Mouse (Mus musculus) ES-E14 (cell line): ENCODE data around the gene Naif1. TPM values are rescaled to one million over a fixed set of nuclear protein-coding genes. Genes with fewer than 3 reads are reported as not detected.

ENCODE experiments used
- DNase-seq: peaks from one replicate; pipeline ENCODE4 v3.0.0-alpha.2; 2013; ENCODE audit warnings: low read depth, low spot score
- H3K27ac ChIP-seq: 2 replicates; pipeline ENCODE4 v1.5.1; 2012; ENCODE audit warnings: low read depth, mild to moderate bottlenecking, low read length, moderate library complexity, mixed read lengths; ENCODE audit not compliant: poor library complexity, insufficient read depth, severe bottlenecking
- H3K36me3 ChIP-seq: 2 replicates; pipeline ENCODE4 v1.6.1; 2012; ENCODE audit warnings: mild to moderate bottlenecking, low read length, moderate library complexity, mixed read lengths; ENCODE audit not compliant: control insufficient read depth, poor library complexity, insufficient read depth, severe bottlenecking
- H3K4me1 ChIP-seq, 2 experiments: fragments of 150-350 bp in 1 of 2; sonication (generic) in 1 of 2; 2 replicates each; pipeline ENCODE4 v1.6.1; 2012; ENCODE audit warnings: low read length in 2 of 2, mild to moderate bottlenecking in 1 of 2, mixed read lengths in 1 of 2; ENCODE audit not compliant: control insufficient read depth in 2 of 2, insufficient read depth in 2 of 2, poor library complexity in 1 of 2
- H3K4me3 ChIP-seq, 2 experiments: fragments of 150-350 bp in 1 of 2; sonication (generic) in 1 of 2; 2 replicates each; pipeline ENCODE4 v1.5.1; 2012; ENCODE audit warnings: low read length in 2 of 2, low read depth in 1 of 2, mild to moderate bottlenecking in 1 of 2, mixed read lengths in 1 of 2; ENCODE audit not compliant: insufficient read depth in 1 of 2, poor library complexity in 1 of 2, severe bottlenecking in 1 of 2
- H3K9ac ChIP-seq: 2 replicates; pipeline ENCODE4 v1.6.1; 2012; ENCODE audit warnings: low read depth, mild to moderate bottlenecking, low read length, mixed read lengths; ENCODE audit not compliant: poor library complexity, insufficient read depth, severe bottlenecking
- H3K9me3 ChIP-seq: fragments of 150-350 bp; sonication (generic); 2 replicates; pipeline ENCODE4 v1.6.1; 2012; ENCODE audit warnings: low read depth, mild to moderate bottlenecking, low read length; ENCODE audit not compliant: control insufficient read depth, insufficient read depth
- CHD2 ChIP-seq: IDR thresholded peaks from 2 replicates; pipeline ENCODE4 v1.6.1; 2014; ENCODE audit warnings: mild to moderate bottlenecking, low read depth, low read length, inconsistent platforms
- HCFC1 ChIP-seq: IDR thresholded peaks from 2 replicates; pipeline ENCODE4 v1.6.1; 2012; ENCODE audit warnings: low read length, inconsistent platforms, borderline replicate concordance; ENCODE audit not compliant: insufficient read depth
- MAFK ChIP-seq: IDR thresholded peaks from 2 replicates; pipeline ENCODE4 v1.6.1; 2014; ENCODE audit warnings: mild to moderate bottlenecking, low read depth, low read length, inconsistent platforms; ENCODE audit not compliant: insufficient read depth
- ZC3H11A ChIP-seq: IDR thresholded peaks from 2 replicates; pipeline ENCODE4 v1.6.1; 2012; ENCODE audit warnings: low read depth, mild to moderate bottlenecking, inconsistent platforms, low read length, borderline replicate concordance
- ZNF384 ChIP-seq: IDR thresholded peaks from 2 replicates; pipeline ENCODE4 v1.6.1; 2012; ENCODE audit warnings: low read depth, low read length, inconsistent platforms
- in situ Hi-C, 2 experiments: fragments of 600-800 bp; cut with MboI; formaldehyde crosslinking; loops; one replicate each; pipeline ENCODE4 v1.15.1; 2025; ENCODE audit warnings: low sequenced_read_pairs in 2 of 2, inconsistent platforms in 1 of 2; ENCODE audit not compliant: unreplicated experiment in 2 of 2
- total RNA-seq: library from RNA; depleted of rRNA; stranded (reverse); fragments of 300-350 nt; gene quantifications from 2 replicates; pipeline ENCODE4 v1.2.3, GENCODE M21; 2012

Gene Naif1
- total RNA-seq, 1 experiment: 2.5 TPM

DNA sequence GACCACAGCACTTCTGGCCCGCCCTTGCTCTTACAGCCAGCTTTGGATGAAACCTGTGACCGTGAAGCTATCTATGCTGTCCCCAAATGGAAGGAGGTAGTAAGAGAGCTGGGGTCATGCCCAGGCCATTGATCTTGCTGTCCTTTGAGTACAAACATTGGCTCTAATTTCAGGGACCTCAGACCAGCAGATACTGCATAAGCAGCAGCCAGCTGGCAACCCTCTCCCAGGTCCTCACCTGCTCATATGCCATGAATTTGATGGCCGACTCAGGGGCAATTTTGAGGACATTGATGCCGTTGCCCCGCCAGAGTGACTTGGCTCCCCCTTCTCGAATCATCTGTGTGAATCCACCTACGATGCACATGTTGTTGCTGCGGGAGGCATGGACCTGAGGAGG is 32.8 kb upstream of the Naif1 start:
- H3K9me3 ChIP-seq: no peaks in the 10 kb centered on the region
- H3K27ac ChIP-seq: no peak overlapping the region
- H3K36me3 ChIP-seq: peaks cover 28% of the 10 kb centered on the region
- in situ Hi-C loops: no loop called here
- no peak overlapping the region for H3K9ac ChIP-seq
- no peaks in the 10 kb centered on the region for H3K4me1 ChIP-seq
- TF ChIP-seq CHD2 (no peak), MAFK (no peak), HCFC1 (no peak), ZC3H11A (no peak), ZNF384 (no peak)
- H3K4me3 ChIP-seq: no peak overlapping the region
- no peak for DNase-seq

DNA sequence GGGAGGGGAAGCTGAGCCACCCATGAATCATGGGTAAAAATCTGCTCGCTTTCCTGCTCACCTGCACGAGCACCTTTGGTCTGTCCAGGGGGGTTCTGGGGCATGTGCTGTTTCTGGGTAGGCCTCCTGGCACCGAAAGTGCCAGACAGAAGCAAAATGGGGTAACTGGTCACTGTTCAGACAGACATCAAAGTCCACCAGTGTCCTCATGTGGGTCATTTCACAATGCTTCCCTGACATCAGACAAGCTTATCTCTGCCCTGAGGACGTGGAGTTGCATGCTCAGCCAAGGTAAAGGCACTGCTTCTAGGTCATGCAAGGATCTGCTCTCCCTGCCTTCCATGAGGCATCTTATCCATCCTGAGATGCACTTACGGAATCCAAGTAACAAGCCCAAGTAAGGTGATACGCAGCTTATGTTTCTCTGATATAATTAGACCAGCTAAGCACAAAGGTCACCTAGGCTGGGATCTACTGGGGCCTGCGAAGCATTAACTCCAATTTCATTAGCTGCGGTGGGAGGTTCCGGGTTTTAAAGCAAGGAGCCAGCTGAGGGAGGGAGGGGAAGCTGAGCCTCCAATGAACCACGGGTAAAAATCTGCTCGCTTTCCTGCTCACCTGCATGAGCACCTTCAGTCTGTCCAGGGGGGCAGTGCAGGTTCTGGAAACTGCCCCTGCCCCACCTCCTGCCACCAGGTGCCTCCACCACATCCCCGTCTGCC is 31.7 kb upstream of the Naif1 start:
- Histone ChIP-seq H3K4me1 (peaks cover 0 to 1% of the 10 kb centered on the region in 2 experiments; a peak in 1 of 4 replicates), H3K9me3 (no peaks in the 10 kb centered on the region), H3K9ac (no peak overlapping the region), H3K27ac (no peak overlapping the region), H3K4me3 (no peak overlapping the region), H3K36me3 (peaks cover 28% of the 10 kb centered on the region)
- DNase-seq: no peak
- in situ Hi-C loops: no loop called here
- TF ChIP-seq ZNF384 (no peak), MAFK (no peak), ZC3H11A (no peak), CHD2 (no peak), HCFC1 (no peak)

DNA sequence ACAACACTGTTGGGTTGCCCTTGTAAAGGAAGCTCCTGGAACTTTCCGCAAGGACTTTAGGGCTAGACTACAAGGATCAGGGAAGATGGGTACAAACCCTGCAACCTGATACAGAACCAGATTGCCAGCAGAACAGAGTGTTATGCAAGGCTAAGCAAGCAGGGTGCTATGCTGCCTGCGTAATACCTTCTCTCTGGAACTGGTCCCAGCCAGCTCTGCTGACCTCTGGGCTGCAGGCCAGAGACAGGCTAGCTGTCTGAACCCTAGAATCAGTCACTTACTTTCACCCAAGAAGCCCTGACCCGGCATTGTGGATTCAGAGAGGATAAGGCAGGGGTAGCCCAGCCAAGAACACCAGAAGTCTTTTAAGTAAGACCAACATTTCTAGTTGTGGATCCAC is 30.9 kb upstream of the Naif1 start:
- H3K36me3 ChIP-seq: peaks cover 28% of the 10 kb centered on the region
- H3K27ac ChIP-seq: no peak overlapping the region
- no peak overlapping the region for H3K4me3 ChIP-seq
- in situ Hi-C loops: no loop called here
- DNase-seq: no peak
- H3K9me3 ChIP-seq: no peaks in the 10 kb centered on the region
- no peak overlapping the region for H3K9ac ChIP-seq
- peaks cover 0 to 4% of the 10 kb centered on the region in 2 experiments; a peak in 1 of 4 replicates for H3K4me1 ChIP-seq
- TF ChIP-seq ZNF384: no peak
- TF ChIP-seq MAFK: no peak
- TF ChIP-seq HCFC1: no peak
- no peak for TF ChIP-seq ZC3H11A
- TF ChIP-seq CHD2: no peak

DNA sequence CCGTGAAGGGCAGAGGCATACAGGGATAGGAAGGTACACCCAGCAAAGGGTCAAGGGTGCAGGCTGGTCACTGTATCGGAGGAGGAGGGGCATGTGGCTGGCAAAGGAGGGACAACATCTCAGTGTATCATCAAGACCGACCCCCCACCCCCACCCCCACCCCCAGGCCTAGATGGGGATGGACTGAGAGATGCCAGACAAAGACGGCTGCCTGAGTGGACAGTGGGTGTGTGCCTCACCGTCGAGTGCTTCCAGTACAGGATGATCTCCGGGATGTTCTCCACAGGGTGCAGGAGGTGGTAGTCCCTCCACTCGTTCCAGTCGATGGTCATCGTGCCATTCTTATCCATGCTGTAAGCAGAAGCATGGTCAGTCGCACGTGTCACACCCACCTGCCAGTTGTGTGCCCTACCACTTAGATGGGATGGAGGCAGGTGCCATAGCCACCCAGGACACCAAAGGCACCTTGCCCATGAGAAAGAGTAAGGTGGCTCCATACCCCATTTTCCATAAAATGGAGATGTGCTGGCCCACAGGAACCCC is 30.1 kb upstream of the Naif1 start:
- Histone ChIP-seq H3K27ac (no peak overlapping the region), H3K9ac (no peak overlapping the region), H3K4me1 (peaks cover 0 to 4% of the 10 kb centered on the region in 2 experiments; a peak in 1 of 4 replicates), H3K9me3 (no peaks in the 10 kb centered on the region), H3K36me3 (peaks cover 27% of the 10 kb centered on the region), H3K4me3 (no peak overlapping the region)
- no peak for TF ChIP-seq ZC3H11A
- in situ Hi-C loops: no loop called here
- no peak for DNase-seq
